Mouse (Mus musculus) ES-Bruce4 (cell line): ENCODE results near the gene Nudt21. TPM values are rescaled to one million over a fixed set of nuclear protein-coding genes. Genes with fewer than 3 reads are reported as not detected.

ENCODE experiments used
- H3K27ac ChIP-seq: 2 replicates; pipeline ENCODE4 v1.5.1; 2012; ENCODE audit warnings: low read length, inconsistent platforms; ENCODE audit not compliant: insufficient read depth
- H3K27me3 ChIP-seq: 2 replicates; pipeline ENCODE4 v1.6.1; 2012; ENCODE audit warnings: mild to moderate bottlenecking, low read length, inconsistent platforms; ENCODE audit not compliant: control insufficient read depth, poor library complexity, insufficient read depth, severe bottlenecking
- H3K36me3 ChIP-seq: 2 replicates; pipeline ENCODE4 v1.6.1; 2012; ENCODE audit warnings: inconsistent platforms, mild to moderate bottlenecking, low read length, moderate library complexity; ENCODE audit not compliant: control insufficient read depth, poor library complexity, insufficient read depth, severe bottlenecking
- H3K4me1 ChIP-seq: one replicate; pipeline ENCODE4 v1.8.1; 2011; ENCODE audit warnings: low read length; ENCODE audit not compliant: control insufficient read depth, insufficient read depth
- H3K4me3 ChIP-seq: 2 replicates; pipeline ENCODE4 v1.5.1; 2011; ENCODE audit warnings: low read depth, mild to moderate bottlenecking, low read length
- H3K9ac ChIP-seq: 2 replicates; pipeline ENCODE4 v1.6.1; 2012; ENCODE audit warnings: low read depth, mild to moderate bottlenecking, inconsistent platforms; ENCODE audit not compliant: poor library complexity, severe bottlenecking
- H3K9me3 ChIP-seq: replicated peaks from 2 replicates; pipeline ENCODE4 v1.6.1; 2012; ENCODE audit warnings: mild to moderate bottlenecking, low read length, inconsistent platforms; ENCODE audit not compliant: control insufficient read depth, poor library complexity, insufficient read depth, severe bottlenecking
- CTCF ChIP-seq: IDR thresholded peaks from one replicate; pipeline ENCODE4 v1.8.1; 2011; ENCODE audit warnings: low read depth, low read length
- EP300 ChIP-seq: IDR thresholded peaks from 2 replicates; pipeline ENCODE4 v1.6.1; 2011; ENCODE audit warnings: low read depth, low read length; ENCODE audit not compliant: insufficient read depth
- POLR2A ChIP-seq: IDR thresholded peaks from one replicate; pipeline ENCODE4 v1.8.1; 2011; ENCODE audit warnings: low read length; ENCODE audit not compliant: insufficient read depth
- polyA plus RNA-seq: library from polyadenylated mRNA; stranded (reverse); fragments of >200 nt; gene quantifications from 2 replicates; pipeline ENCODE4 v1.2.4, GENCODE M21; 2011; ENCODE audit warnings: low read depth; ENCODE audit not compliant: missing spikeins, insufficient read depth, insufficient read length

Nudt21 gene
- 233 and 241 TPM in 2 replicates for polyA plus RNA-seq

DNA sequence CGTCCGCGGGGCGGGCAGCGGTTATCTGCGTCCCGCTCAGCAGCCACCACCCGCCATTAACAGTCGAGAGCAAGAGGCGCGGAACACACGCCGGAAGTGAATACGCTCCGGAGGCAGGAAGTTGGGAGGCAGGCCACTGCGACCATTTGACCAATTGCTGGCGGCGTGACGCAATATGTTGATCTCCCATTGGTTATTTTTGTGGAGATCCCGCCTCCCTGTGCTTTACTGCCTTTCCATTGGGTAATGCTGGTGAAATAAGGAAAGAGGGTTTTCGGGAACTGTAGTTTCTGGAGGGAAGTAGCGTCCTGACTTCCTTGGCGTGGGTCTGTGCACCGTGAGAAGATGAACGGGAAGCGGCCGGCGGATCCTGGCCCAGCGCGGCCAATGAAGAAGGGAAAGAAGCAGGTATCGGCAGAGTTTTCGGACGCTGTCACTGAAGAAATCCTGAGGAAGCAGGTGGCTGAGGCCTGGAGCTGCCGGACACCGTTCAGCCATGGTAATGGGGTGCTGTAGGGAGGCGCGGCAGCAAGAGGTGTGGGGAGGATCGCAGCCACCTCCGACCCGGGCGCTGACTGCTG lies at the start of gene Nudt21, which contains the start of gene Ogfod1:
TSS of gene Nudt21 (minus strand) at position 88 of the 581 bp plus-strand sequence.
TSS of gene Ogfod1 (plus strand) at position 255 of the 581 bp plus-strand sequence.
- Histone ChIP-seq H3K9me3 (no peaks in the 10 kb centered on the region), H3K36me3 (peaks cover 10% of the 10 kb centered on the region), H3K9ac (peak within 1 kb of the TSS; percentile 91), H3K27ac (peak within 1 kb of the TSS; percentile 86), H3K4me1 (peaks cover 1% of the 10 kb centered on the region), H3K27me3 (no peaks in the 10 kb centered on the region), H3K4me3 (peak within 1 kb of the TSS; percentile 97)
- TF ChIP-seq CTCF (no peak), EP300 (no peak), POLR2A (no peak)

GRCm38 (mm10) chr8:94076461-94077192 lies 39.8 kb upstream of the Nudt21 start:
- H3K36me3 ChIP-seq, result no peaks in the 10 kb centered on the region
- H3K27me3 ChIP-seq, result no peaks in the 10 kb centered on the region
- TF ChIP-seq CTCF (no peak), POLR2A (no peak), EP300 (no peak)
- H3K4me3 ChIP-seq, result no peak overlapping the region
- H3K9me3 ChIP-seq, result no peaks in the 10 kb centered on the region
- H3K27ac ChIP-seq, result no peak overlapping the region
- no peak overlapping the region for H3K9ac ChIP-seq
- H3K4me1 ChIP-seq, result no peaks in the 10 kb centered on the region

GRCm38 (mm10) chr8:94068793-94069192 lies 32.0 kb upstream of the Nudt21 start:
- no peaks in the 10 kb centered on the region for H3K9me3 ChIP-seq
- no peak overlapping the region; the same call in 1 of the 2 replicates for H3K9ac ChIP-seq
- H3K4me3 ChIP-seq, result no peak overlapping the region
- H3K4me1 ChIP-seq, result peaks cover 2% of the 10 kb centered on the region
- peak overlapping the region; percentile 72 for H3K27ac ChIP-seq
- H3K36me3 ChIP-seq, result peaks cover 7% of the 10 kb centered on the region
- no peak for TF ChIP-seq EP300
- no peak for TF ChIP-seq CTCF
- TF ChIP-seq POLR2A, result no peak
- no peaks in the 10 kb centered on the region for H3K27me3 ChIP-seq

GRCm38 (mm10) chr8:94066121-94066863 lies 29.5 kb upstream of the Nudt21 start:
- H3K27me3 ChIP-seq, result no peaks in the 10 kb centered on the region
- peaks cover 15% of the 10 kb centered on the region for H3K36me3 ChIP-seq
- H3K4me1 ChIP-seq, result peaks cover 2% of the 10 kb centered on the region
- no peak overlapping the region for H3K9ac ChIP-seq
- no peaks in the 10 kb centered on the region for H3K9me3 ChIP-seq
- TF ChIP-seq EP300 (no peak), POLR2A (no peak), CTCF (no peak)
- no peak overlapping the region for H3K27ac ChIP-seq
- H3K4me3 ChIP-seq, result no peak overlapping the region

DNA sequence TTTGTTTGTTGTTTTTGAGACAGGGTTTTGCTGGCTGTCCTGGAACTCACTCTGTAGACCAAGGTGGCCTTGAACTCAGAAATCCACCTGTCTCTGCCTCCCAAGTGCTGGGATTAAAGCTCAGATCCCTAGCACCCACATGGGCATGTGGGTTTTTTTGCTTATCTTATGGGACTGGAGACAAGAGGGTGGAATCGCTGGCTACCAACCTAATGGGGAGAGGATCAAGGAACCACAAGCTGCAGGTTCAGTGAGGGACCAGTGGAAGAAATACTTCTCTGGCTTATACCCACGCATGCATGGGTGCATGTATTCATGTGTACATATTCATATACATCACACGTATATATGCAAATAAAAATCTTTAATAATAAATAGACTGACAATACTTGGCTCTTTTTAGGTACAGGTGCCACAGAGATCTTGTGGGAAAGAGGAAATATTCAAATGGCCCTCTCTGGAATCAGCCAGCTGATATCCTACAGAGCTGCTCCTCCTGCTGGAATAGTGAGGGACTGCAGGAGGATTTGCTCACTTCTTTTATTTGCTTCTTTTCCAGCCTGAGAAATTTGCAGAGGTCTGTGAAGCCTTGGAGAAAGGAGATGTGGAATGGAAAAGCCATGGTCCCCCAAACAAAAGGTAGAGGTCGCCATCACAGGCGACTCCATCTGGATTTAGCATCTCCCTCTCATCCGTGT lies 20.5 kb upstream of the Nudt21 start:
- Histone ChIP-seq H3K27ac (no peak overlapping the region), H3K4me3 (no peak overlapping the region), H3K36me3 (peaks cover 22% of the 10 kb centered on the region), H3K4me1 (no peaks in the 10 kb centered on the region), H3K9ac (no peak overlapping the region), H3K9me3 (no peaks in the 10 kb centered on the region), H3K27me3 (no peaks in the 10 kb centered on the region)
- TF ChIP-seq CTCF (no peak), EP300 (no peak), POLR2A (no peak)
